Mouse (Mus musculus): Measurements from ENCODE around the gene Cxcr1. TPM values are rescaled to one million over a fixed set of nuclear protein-coding genes. Genes with fewer than 3 reads are reported as not detected.

Gene Cxcr1
- polyA plus RNA-seq (2015; fragmentation: Nextera tagmentation; extraction: Ambion mirVana), result not detected in 2 replicates

- no peak within 1 kb of the TSS for H3K27ac ChIP-seq (replicated peaks)
- no peak within 1 kb of the TSS for H3K9ac ChIP-seq (replicated peaks)
- no peaks in the 10 kb centered on the region for H3K4me1 ChIP-seq
- 72% methylated on average over 8 of the region's 8 CpGs for WGBS
- H3K9me3 ChIP-seq, result no peaks in the 10 kb centered on the region
- no peak within 1 kb of the TSS for H3K4me2 ChIP-seq (replicated peaks)
- ATAC-seq (replicated peaks), result no peak
- H3K36me3 ChIP-seq, result no peaks in the 10 kb centered on the region
- no peaks in the 10 kb centered on the region for H3K27me3 ChIP-seq
- no peak within 1 kb of the TSS for H3K4me3 ChIP-seq
These were observed at the start of gene Cxcr1 for GRCm38 (mm10) chr1:74194445-74194844. Gene Cxcr1 (minus strand): TSS chr1:74194631.

GRCm38 (mm10) chr1:74240832-74241231, 46.4 kb upstream of the Cxcr1 start:
- H3K9ac ChIP-seq (replicated peaks), result no peak overlapping the region
- H3K4me2 ChIP-seq (replicated peaks), result no peak overlapping the region
- no peak overlapping the region for H3K4me3 ChIP-seq
- H3K27ac ChIP-seq (replicated peaks), result no peak overlapping the region
- 89% methylated on average over 4 of the region's 4 CpGs for WGBS
- no peaks in the 10 kb centered on the region for H3K9me3 ChIP-seq
- no peaks in the 10 kb centered on the region for H3K36me3 ChIP-seq
- H3K27me3 ChIP-seq, result no peaks in the 10 kb centered on the region
- H3K4me1 ChIP-seq, result peaks cover 38% of the 10 kb centered on the region
- ATAC-seq (replicated peaks), result no peak

GRCm38 (mm10) chr1:74240311-74240710, 45.9 kb upstream of the Cxcr1 start:
- H3K27ac ChIP-seq (replicated peaks), result peak overlapping the region; percentile 39; the same call in 1 of the 2 replicates

GRCm38 (mm10) chr1:74239618-74240017, 45.2 kb upstream of the Cxcr1 start:
- WGBS, result 58% methylated on average over 11 of the region's 11 CpGs
- H3K36me3 ChIP-seq, result no peaks in the 10 kb centered on the region
- H3K9ac ChIP-seq (replicated peaks), result no peak overlapping the region
- no peak overlapping the region for H3K27ac ChIP-seq (replicated peaks)
- no peak for ATAC-seq (replicated peaks)
- no peak overlapping the region for H3K4me2 ChIP-seq (replicated peaks)
- H3K27me3 ChIP-seq, result no peaks in the 10 kb centered on the region
- H3K4me1 ChIP-seq, result peaks cover 38% of the 10 kb centered on the region
- no peak overlapping the region for H3K4me3 ChIP-seq
- no peaks in the 10 kb centered on the region for H3K9me3 ChIP-seq

More at GRCm38 (mm10) chr1:74240311-74240710, 45.9 kb upstream of the Cxcr1 start:
- ATAC-seq (replicated peaks), result no peak
- Histone ChIP-seq H3K9me3 (no peaks in the 10 kb centered on the region), H3K36me3 (no peaks in the 10 kb centered on the region), H3K4me1 (peaks cover 38% of the 10 kb centered on the region), H3K9ac (replicated peaks) (no peak overlapping the region), H3K4me3 (no peak overlapping the region), H3K4me2 (replicated peaks) (no peak overlapping the region), H3K27me3 (no peaks in the 10 kb centered on the region)
- 59% methylated on average over 6 of the region's 6 CpGs for WGBS

GRCm38 (mm10) chr1:74239162-74239561, 44.7 kb upstream of the Cxcr1 start:
- Histone ChIP-seq H3K27ac (replicated peaks) (no peak overlapping the region), H3K9ac (replicated peaks) (no peak overlapping the region), H3K4me1 (peaks cover 38% of the 10 kb centered on the region), H3K9me3 (no peaks in the 10 kb centered on the region), H3K4me3 (no peak overlapping the region), H3K36me3 (no peaks in the 10 kb centered on the region), H3K27me3 (no peaks in the 10 kb centered on the region), H3K4me2 (replicated peaks) (no peak overlapping the region)
- ATAC-seq (replicated peaks), result no peak
- 51% methylated on average over 7 of the region's 7 CpGs for WGBS

GRCm38 (mm10) chr1:74238136-74238535, 43.7 kb upstream of the Cxcr1 start:
- 75% methylated on average over 1 of the region's 1 CpGs for WGBS
- Histone ChIP-seq H3K4me3 (peak overlapping the region; percentile 80), H3K36me3 (no peaks in the 10 kb centered on the region), H3K4me1 (peaks cover 38% of the 10 kb centered on the region), H3K9me3 (no peaks in the 10 kb centered on the region), H3K4me2 (replicated peaks) (peak overlapping the region; percentile 88), H3K27me3 (no peaks in the 10 kb centered on the region), H3K27ac (replicated peaks) (no peak overlapping the region), H3K9ac (replicated peaks) (peak overlapping the region; percentile 74)
- ATAC-seq (replicated peaks), result no peak

GRCm38 (mm10) chr1:74237671-74238070, 43.2 kb upstream of the Cxcr1 start:
- Histone ChIP-seq H3K4me2 (replicated peaks) (peak overlapping the region; percentile 88), H3K4me3 (peak overlapping the region; percentile 80), H3K9ac (replicated peaks) (peak overlapping the region; percentile 74), H3K36me3 (no peaks in the 10 kb centered on the region), H3K27me3 (no peaks in the 10 kb centered on the region), H3K27ac (replicated peaks) (no peak overlapping the region), H3K4me1 (peaks cover 38% of the 10 kb centered on the region), H3K9me3 (no peaks in the 10 kb centered on the region)
- WGBS, result 42% methylated on average over 5 of the region's 5 CpGs
- no peak for ATAC-seq (replicated peaks)

- WGBS, result under 1% methylated on average over 51 of the region's 57 CpGs
These were observed 42.3 kb upstream of the Cxcr1 start for GRCm38 (mm10) chr1:74236590-74237317.

GRCm38 (mm10) chr1:74235938-74236589, 41.6 kb upstream of the Cxcr1 start, which contains the start of gene Arpc2:
Gene Arpc2 (plus strand): TSS chr1:74236084.
- peak; percentile 94 for ATAC-seq (replicated peaks)
- peak within 1 kb of the TSS; percentile 74 for H3K9ac ChIP-seq (replicated peaks)
- no peaks in the 10 kb centered on the region for H3K36me3 ChIP-seq
- H3K27me3 ChIP-seq, result no peaks in the 10 kb centered on the region
- peak within 1 kb of the TSS; percentile 88 for H3K4me2 ChIP-seq (replicated peaks)
- peak within 1 kb of the TSS; percentile 88 for H3K27ac ChIP-seq (replicated peaks)
- peak within 1 kb of the TSS; percentile 80 for H3K4me3 ChIP-seq
- no peaks in the 10 kb centered on the region for H3K9me3 ChIP-seq
- 2% methylated on average over 42 of the region's 55 CpGs for WGBS
- peaks cover 38% of the 10 kb centered on the region for H3K4me1 ChIP-seq

More at GRCm38 (mm10) chr1:74236590-74237317, 42.3 kb upstream of the Cxcr1 start:
- Histone ChIP-seq H3K4me1 (peaks cover 38% of the 10 kb centered on the region), H3K4me3 (peak overlapping the region; percentile 80), H3K36me3 (no peaks in the 10 kb centered on the region), H3K27ac (replicated peaks) (peak overlapping the region; percentile 88), H3K9me3 (no peaks in the 10 kb centered on the region), H3K4me2 (replicated peaks) (peak overlapping the region; percentile 88), H3K9ac (replicated peaks) (peak overlapping the region; percentile 74), H3K27me3 (no peaks in the 10 kb centered on the region)
- ATAC-seq (replicated peaks), result peak; percentile 34; the same call in 1 of the 2 replicates

- H3K4me1 ChIP-seq, result no peaks in the 10 kb centered on the region
- 50% methylated on average over 1 of the region's 1 CpGs for WGBS
- no peaks in the 10 kb centered on the region for H3K9me3 ChIP-seq
- no peak overlapping the region for H3K4me3 ChIP-seq
- no peak overlapping the region for H3K27ac ChIP-seq (replicated peaks)
- no peak overlapping the region for H3K9ac ChIP-seq (replicated peaks)
- H3K27me3 ChIP-seq, result no peaks in the 10 kb centered on the region
- no peak for ATAC-seq (replicated peaks)
- H3K36me3 ChIP-seq, result no peaks in the 10 kb centered on the region
- no peak overlapping the region for H3K4me2 ChIP-seq (replicated peaks)
These were observed 36.6 kb upstream of the Cxcr1 start for GRCm38 (mm10) chr1:74230992-74231391.

GRCm38 (mm10) chr1:74229942-74230341, 35.5 kb upstream of the Cxcr1 start:
- WGBS, result 65% methylated on average over 2 of the region's 2 CpGs
- H3K27ac ChIP-seq (replicated peaks), result no peak overlapping the region
- ATAC-seq (replicated peaks), result no peak
- H3K9me3 ChIP-seq, result no peaks in the 10 kb centered on the region
- no peaks in the 10 kb centered on the region for H3K27me3 ChIP-seq
- no peak overlapping the region for H3K9ac ChIP-seq (replicated peaks)
- no peaks in the 10 kb centered on the region for H3K4me1 ChIP-seq
- H3K4me2 ChIP-seq (replicated peaks), result no peak overlapping the region
- no peak overlapping the region for H3K4me3 ChIP-seq
- no peaks in the 10 kb centered on the region for H3K36me3 ChIP-seq

- H3K9ac ChIP-seq (replicated peaks), result no peak overlapping the region
- no peak overlapping the region for H3K4me2 ChIP-seq (replicated peaks)
- 84% methylated on average over 7 of the region's 7 CpGs for WGBS
- no peak overlapping the region for H3K4me3 ChIP-seq
- no peaks in the 10 kb centered on the region for H3K4me1 ChIP-seq
- no peak overlapping the region for H3K27ac ChIP-seq (replicated peaks)
- H3K9me3 ChIP-seq, result no peaks in the 10 kb centered on the region
- ATAC-seq (replicated peaks), result no peak
- no peaks in the 10 kb centered on the region for H3K27me3 ChIP-seq
- H3K36me3 ChIP-seq, result no peaks in the 10 kb centered on the region
These were observed 32.9 kb upstream of the Cxcr1 start for GRCm38 (mm10) chr1:74227317-74227716.
